Mouse (Mus musculus) limb, embryonic 11.5 days (tissue): ENCODE results near the gene Klhl23. TPM values are rescaled to one million over a fixed set of nuclear protein-coding genes. Genes with fewer than 3 reads are reported as not detected.
A peak's percentile ranks its signal among the peaks of the same experiment; 100 is the strongest.

Source experiments
- ATAC-seq: fragments of 200-750 bp; cut with Nextera tagmentation; 2 replicates; pipeline ENCODE4 v1.8.0; 2017; ENCODE audit warnings: low read depth; ENCODE audit not compliant: insufficient number of reproducible peaks, low FRiP score, low TSS enrichment
- DNase-seq: peaks from one replicate; pipeline ENCODE4 v3.0.0-alpha.2; 2015; ENCODE audit warnings: low spot score
- H3K27ac ChIP-seq: fragments of 300-500 bp; sonication (generic); replicated peaks from 2 replicates; pipeline ENCODE4 v1.5.1; 2014; ENCODE audit warnings: low read depth, mild to moderate bottlenecking, low read length
- H3K27me3 ChIP-seq: fragments of 300-500 bp; sonication (generic); 2 replicates; pipeline ENCODE4 v1.6.1; 2014; ENCODE audit warnings: mild to moderate bottlenecking, low read length, mixed read lengths; ENCODE audit not compliant: control insufficient read depth, insufficient read depth
- H3K36me3 ChIP-seq: fragments of 300-500 bp; sonication (generic); 2 replicates; pipeline ENCODE4 v1.6.1; 2014; ENCODE audit warnings: mild to moderate bottlenecking, low read length, moderate library complexity, mixed read lengths; ENCODE audit not compliant: control insufficient read depth, insufficient read depth
- H3K4me1 ChIP-seq: fragments of 300-500 bp; sonication (generic); 2 replicates; pipeline ENCODE4 v1.6.1; 2014; ENCODE audit warnings: low read length, mixed read lengths; ENCODE audit not compliant: control insufficient read depth, insufficient read depth
- H3K4me2 ChIP-seq: fragments of 300-500 bp; sonication (generic); 2 replicates; pipeline ENCODE4 v1.6.1; 2014; ENCODE audit warnings: low read depth, mild to moderate bottlenecking, moderate library complexity; ENCODE audit not compliant: severe bottlenecking
- H3K4me3 ChIP-seq: fragments of 300-500 bp; sonication (generic); 2 replicates; pipeline ENCODE4 v1.5.1; 2014; ENCODE audit warnings: low read depth, low read length
- H3K9ac ChIP-seq: fragments of 300-500 bp; sonication (generic); 2 replicates; pipeline ENCODE4 v1.6.1; 2014; ENCODE audit warnings: mild to moderate bottlenecking, low read length
- H3K9me3 ChIP-seq: fragments of 300-500 bp; sonication (generic); 2 replicates; pipeline ENCODE4 v1.6.1; 2016; ENCODE audit warnings: low read length; ENCODE audit not compliant: control insufficient read depth
- WGBS: fragments of 180-500 bp; shearing (Covaris S2); extraction: QIAGEN DNeasy Blood & Tissue Kit; methylation state at CpG from one replicate; pipeline ENCODE4 v1.1.7; 2014; 5-methylcytosine and 5-hydroxymethylcytosine counted together
- polyA plus RNA-seq: library from polyadenylated mRNA; unstranded; fragments of >200 nt; fragmentation: Nextera tagmentation; extraction: Ambion mirVana; gene quantifications from 2 replicates; pipeline ENCODE4 v1.2.1, GENCODE M21; 2014

The Klhl23 gene
- polyA plus RNA-seq, 1 experiment from 2014 or later: 31.6 TPM

- peak within 1 kb of the TSS; percentile 98 for H3K9ac ChIP-seq
- H3K27me3 ChIP-seq: no peaks in the 10 kb centered on the region
- H3K4me2 ChIP-seq: peak within 1 kb of the TSS; percentile 59
- no peaks in the 10 kb centered on the region for H3K9me3 ChIP-seq
- H3K4me1 ChIP-seq: no peaks in the 10 kb centered on the region
- H3K27ac ChIP-seq: peak within 1 kb of the TSS; percentile 79
- under 1% methylated on average over 66 of the region's 66 CpGs for WGBS
- DNase-seq: peak; percentile 93
- peaks cover 2% of the 10 kb centered on the region; the same call in 1 of the 2 replicates for H3K36me3 ChIP-seq
- H3K4me3 ChIP-seq: peak within 1 kb of the TSS; percentile 96
- peak; percentile 93 for ATAC-seq
Measured at GRCm38 (mm10) chr2:69861485-69862091, 39.8 kb downstream of the Klhl23 start, which contains the start of gene Ssb. Gene Ssb, plus strand, starts transcription at chr2:69861562.

- Histone ChIP-seq H3K27ac (peak overlapping the region; percentile 79), H3K4me1 (no peaks in the 10 kb centered on the region), H3K36me3 (peaks cover 5% of the 10 kb centered on the region), H3K4me3 (peak overlapping the region; percentile 96), H3K9me3 (no peaks in the 10 kb centered on the region), H3K9ac (peak overlapping the region; percentile 98), H3K4me2 (peak overlapping the region; percentile 59), H3K27me3 (no peaks in the 10 kb centered on the region)
- 4% methylated on average over 13 of the region's 13 CpGs for WGBS
- ATAC-seq (no peak), DNase-seq (no peak)
Measured at GRCm38 (mm10) chr2:69862117-69862657, 40.4 kb downstream of the Klhl23 start.

GRCm38 (mm10) chr2:69883990-69884391, 62.2 kb downstream of the Klhl23 start:
- Histone ChIP-seq H3K9ac (no peak overlapping the region), H3K27me3 (no peaks in the 10 kb centered on the region), H3K9me3 (no peaks in the 10 kb centered on the region), H3K27ac (no peak overlapping the region), H3K36me3 (no peaks in the 10 kb centered on the region; the same call in 1 of the 2 replicates), H3K4me3 (no peak overlapping the region), H3K4me1 (no peaks in the 10 kb centered on the region), H3K4me2 (no peak overlapping the region)
- ATAC-seq (no peak), DNase-seq (no peak)
- 79% methylated on average over 2 of the region's 2 CpGs for WGBS

- ATAC-seq (no peak), DNase-seq (no peak)
- peak overlapping the region; percentile 55; the same call in 1 of the 2 replicates for H3K4me3 ChIP-seq
- H3K27me3 ChIP-seq: no peaks in the 10 kb centered on the region
- H3K9ac ChIP-seq: no peak overlapping the region
- peak overlapping the region; percentile 64 for H3K4me2 ChIP-seq
- WGBS: 60% methylated on average over 6 of the region's 6 CpGs
- H3K9me3 ChIP-seq: no peaks in the 10 kb centered on the region
- H3K27ac ChIP-seq: no peak overlapping the region
- H3K4me1 ChIP-seq: no peaks in the 10 kb centered on the region
- H3K36me3 ChIP-seq: no peaks in the 10 kb centered on the region; the same call in 1 of the 2 replicates
Measured at GRCm38 (mm10) chr2:69884581-69884980, 62.8 kb downstream of the Klhl23 start.

- Histone ChIP-seq H3K27ac (0 out of 2 replicates have a peak overlapping the region, but pooled peaks have one; percentile 9), H3K36me3 (no peaks in the 10 kb centered on the region; the same call in 1 of the 2 replicates), H3K9ac (peak overlapping the region; percentile 77), H3K4me3 (peak overlapping the region; percentile 55), H3K9me3 (no peaks in the 10 kb centered on the region), H3K27me3 (no peaks in the 10 kb centered on the region), H3K4me2 (peak overlapping the region; percentile 64), H3K4me1 (no peaks in the 10 kb centered on the region)
- ATAC-seq: no peak
- DNase-seq: no peak
- WGBS: 6% methylated on average over 12 of the region's 12 CpGs
Measured at GRCm38 (mm10) chr2:69885050-69885449, 63.3 kb downstream of the Klhl23 start.

GRCm38 (mm10) chr2:69885451-69886305, 63.9 kb downstream of the Klhl23 start, which contains the start of gene Mettl5:
Gene Mettl5, minus strand, starts transcription at chr2:69885615.
- Histone ChIP-seq H3K4me3 (peak within 1 kb of the TSS; percentile 55), H3K27ac (0 out of 2 replicates have a peak within 1 kb of the TSS, but pooled peaks have one; percentile 9), H3K4me2 (peak within 1 kb of the TSS; percentile 64), H3K9ac (peak within 1 kb of the TSS; percentile 77), H3K27me3 (no peaks in the 10 kb centered on the region), H3K36me3 (no peaks in the 10 kb centered on the region; the same call in 1 of the 2 replicates), H3K4me1 (no peaks in the 10 kb centered on the region), H3K9me3 (no peaks in the 10 kb centered on the region)
- ATAC-seq: peak; percentile 88; the same call in 1 of the 2 replicates
- DNase-seq: peak; percentile 92
- 3% methylated on average over 45 of the region's 45 CpGs for WGBS

Other genes starting within 250 kb of the Klhl23 start
- 0.03 and 0.07 TPM in 2 replicates for gene Lrp2, start 235.9 kb upstream of the Klhl23 start, polyA plus RNA-seq
- 17.4 and 20.7 TPM in 2 replicates for gene Bbs5, start 174.8 kb upstream of the Klhl23 start, polyA plus RNA-seq
- gene Klhl41, start 151.8 kb upstream of the Klhl23 start, polyA plus RNA-seq: 2.7 and 3.5 TPM in 2 replicates
- gene Fastkd1, start 108.4 kb upstream of the Klhl23 start, polyA plus RNA-seq: 17.5 and 18.3 TPM in 2 replicates
- 138 and 150 TPM in 2 replicates for gene Ppig, start 99.4 kb upstream of the Klhl23 start, polyA plus RNA-seq
- gene Ccdc173, start 32.4 kb upstream of the Klhl23 start, polyA plus RNA-seq: 2.2 and 3.0 TPM in 2 replicates
- 29.2 and 31.5 TPM in 2 replicates for gene Phospho2, start 32.3 kb upstream of the Klhl23 start, polyA plus RNA-seq
- gene Ssb, start 39.6 kb downstream of the Klhl23 start, polyA plus RNA-seq: 423 and 426 TPM in 2 replicates
- gene Mettl5, start 63.7 kb downstream of the Klhl23 start, polyA plus RNA-seq: 35.7 and 36.2 TPM in 2 replicates
- 13.2 and 20.1 TPM in 2 replicates for gene Ubr3, start 75.3 kb downstream of the Klhl23 start, polyA plus RNA-seq
- gene Myo3b, start 217.2 kb downstream of the Klhl23 start, polyA plus RNA-seq: not detected in 2 replicates